Mouse (Mus musculus) kidney, embryonic 15.5 days (tissue): ENCODE data around the gene Gm4969. TPM values are rescaled to one million over a fixed set of nuclear protein-coding genes. Genes with fewer than 3 reads are reported as not detected.

Source experiments
- ATAC-seq: fragments of 200-750 bp; cut with Nextera tagmentation; replicated peaks from 2 replicates; pipeline ENCODE4 v1.8.0; 2017; ENCODE audit warnings: moderate TSS enrichment; ENCODE audit not compliant: low FRiP score
- H3K27ac ChIP-seq: fragments of 300-500 bp; sonication (generic); 2 replicates; pipeline ENCODE4 v1.5.1; 2015; ENCODE audit warnings: mild to moderate bottlenecking, inconsistent platforms
- H3K27me3 ChIP-seq: fragments of 300-500 bp; sonication (generic); 2 replicates; pipeline ENCODE4 v1.6.1; 2015; ENCODE audit warnings: inconsistent platforms
- H3K36me3 ChIP-seq: fragments of 300-500 bp; sonication (generic); 2 replicates; pipeline ENCODE4 v1.6.1; 2015; ENCODE audit warnings: inconsistent platforms
- H3K4me1 ChIP-seq: fragments of 300-500 bp; sonication (generic); 2 replicates; pipeline ENCODE4 v1.6.1; 2015; ENCODE audit warnings: inconsistent platforms
- H3K4me2 ChIP-seq: fragments of 300-500 bp; sonication (generic); 2 replicates; pipeline ENCODE4 v1.6.1; 2015; ENCODE audit warnings: moderate library complexity, mild to moderate bottlenecking, inconsistent platforms
- H3K4me3 ChIP-seq: fragments of 300-500 bp; sonication (generic); replicated peaks from 2 replicates; pipeline ENCODE4 v1.5.1; 2015; ENCODE audit warnings: mild to moderate bottlenecking, inconsistent platforms
- H3K9ac ChIP-seq: fragments of 300-500 bp; sonication (generic); 2 replicates; pipeline ENCODE4 v1.6.1; 2015; ENCODE audit warnings: mild to moderate bottlenecking, inconsistent platforms
- H3K9me3 ChIP-seq: fragments of 300-500 bp; sonication (generic); replicated peaks from 2 replicates; pipeline ENCODE4 v1.6.1; 2016; ENCODE audit warnings: inconsistent platforms
- WGBS: fragments of 180-500 bp; shearing (Covaris S2); methylation state at CpG from one replicate; pipeline ENCODE4 v1.1.7; 2015; ENCODE audit warnings: mixed read lengths; 5-methylcytosine and 5-hydroxymethylcytosine counted together
- polyA plus RNA-seq: library from polyadenylated mRNA; unstranded; fragments of >200 nt; fragmentation: Nextera tagmentation; extraction: Ambion mirVana; gene quantifications from 2 replicates; pipeline ENCODE4 v1.2.1, GENCODE M21; 2015

The Gm4969 gene
- polyA plus RNA-seq, 1 experiment from 2014 or later = 3.4 TPM

DNA sequence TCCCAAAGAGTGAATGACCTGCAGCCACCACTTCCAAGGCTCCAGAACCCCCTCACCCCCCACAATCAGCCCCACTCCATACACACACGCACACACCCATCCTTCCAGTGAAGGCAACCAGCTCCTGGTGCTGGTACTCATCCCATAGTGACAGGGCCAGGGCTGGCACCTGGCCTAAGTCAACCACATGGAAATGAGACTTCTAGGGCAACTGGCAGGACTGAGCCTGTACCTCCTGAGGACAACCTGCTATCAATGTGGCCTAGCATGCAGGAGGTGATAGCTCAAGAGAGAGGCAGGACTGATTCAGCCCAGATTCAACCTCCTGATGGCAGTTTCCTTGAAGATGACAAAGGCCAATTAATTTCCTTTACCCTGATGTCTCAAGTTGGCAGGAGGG, 17.9 kb downstream of the Gm4969 start:
- Histone ChIP-seq H3K27ac (no peak overlapping the region), H3K27me3 (no peaks in the 10 kb centered on the region)
- 64% methylated on average over 1 of the region's 1 CpGs for WGBS

DNA sequence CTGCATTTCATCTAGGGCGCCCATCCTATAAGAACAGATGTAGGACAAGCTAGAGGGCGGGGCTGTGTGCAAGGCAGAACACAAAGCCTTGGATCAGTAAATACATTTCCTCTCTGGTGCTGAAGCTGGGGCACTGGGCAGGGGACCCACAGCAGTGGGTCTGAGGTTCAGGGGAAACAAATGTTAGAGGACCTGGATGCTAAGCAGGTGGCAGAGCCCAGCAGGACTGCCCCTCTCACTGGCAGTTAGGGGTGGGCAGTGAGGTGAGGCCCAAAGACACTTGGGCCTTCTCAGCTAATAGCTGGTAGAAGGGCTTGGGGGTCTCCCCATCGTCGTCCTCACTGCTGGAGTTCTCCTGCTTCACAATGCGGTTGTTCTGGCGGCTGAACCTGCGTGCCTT, 19.4 kb downstream of the Gm4969 start:
- WGBS = 73% methylated on average over 7 of the region's 7 CpGs
- H3K9ac ChIP-seq = no peak overlapping the region

More for the DNA sequence above, 17.9 kb downstream of the Gm4969 start:
- no peaks in the 10 kb centered on the region for H3K9me3 ChIP-seq
- no peak overlapping the region for H3K4me3 ChIP-seq
- peaks cover 27% of the 10 kb centered on the region for H3K36me3 ChIP-seq
- H3K4me2 ChIP-seq = no peak overlapping the region
- no peak overlapping the region for H3K9ac ChIP-seq
- peaks cover 25% of the 10 kb centered on the region for H3K4me1 ChIP-seq
- no peak for ATAC-seq

GRCm38 (mm10) chr7:19097863-19098262, 20.3 kb downstream of the Gm4969 start:
- Histone ChIP-seq H3K27me3 (no peaks in the 10 kb centered on the region), H3K36me3 (peaks cover 24% of the 10 kb centered on the region), H3K4me2 (no peak overlapping the region), H3K27ac (no peak overlapping the region), H3K4me1 (peaks cover 33% of the 10 kb centered on the region), H3K4me3 (no peak overlapping the region), H3K9me3 (no peaks in the 10 kb centered on the region), H3K9ac (no peak overlapping the region)
- ATAC-seq = no peak

More for the DNA sequence above, 19.4 kb downstream of the Gm4969 start:
- peaks cover 25% of the 10 kb centered on the region for H3K4me1 ChIP-seq
- no peak overlapping the region for H3K4me2 ChIP-seq
- no peak for ATAC-seq
- H3K36me3 ChIP-seq = peaks cover 27% of the 10 kb centered on the region
- no peak overlapping the region for H3K27ac ChIP-seq
- no peak overlapping the region for H3K4me3 ChIP-seq
- H3K27me3 ChIP-seq = no peaks in the 10 kb centered on the region
- H3K9me3 ChIP-seq = no peaks in the 10 kb centered on the region

GRCm38 (mm10) chr7:19097217-19097616, 21.0 kb downstream of the Gm4969 start:
- H3K4me2 ChIP-seq = no peak overlapping the region
- 70% methylated on average over 2 of the region's 2 CpGs for WGBS
- no peak overlapping the region for H3K4me3 ChIP-seq
- H3K4me1 ChIP-seq = peaks cover 40% of the 10 kb centered on the region
- no peaks in the 10 kb centered on the region for H3K27me3 ChIP-seq
- no peak overlapping the region for H3K9ac ChIP-seq
- no peak overlapping the region for H3K27ac ChIP-seq
- peaks cover 21% of the 10 kb centered on the region for H3K36me3 ChIP-seq
- ATAC-seq = no peak
- H3K9me3 ChIP-seq = no peaks in the 10 kb centered on the region

GRCm38 (mm10) chr7:19096421-19096976, 21.7 kb downstream of the Gm4969 start:
- peak overlapping the region; percentile 93 for H3K9ac ChIP-seq
- no peaks in the 10 kb centered on the region for H3K9me3 ChIP-seq
- 0 out of 2 replicates have a peak, but pooled peaks cover 5% of the 10 kb centered on the region for H3K27me3 ChIP-seq
- peak overlapping the region; percentile 99 for H3K27ac ChIP-seq
- H3K4me2 ChIP-seq = peak overlapping the region; percentile 95
- ATAC-seq = no peak
- H3K4me1 ChIP-seq = peaks cover 47% of the 10 kb centered on the region
- 50% methylated on average over 5 of the region's 5 CpGs for WGBS
- H3K4me3 ChIP-seq = peak overlapping the region; percentile 85
- H3K36me3 ChIP-seq = peaks cover 26% of the 10 kb centered on the region

GRCm38 (mm10) chr7:19095751-19096110, 22.4 kb downstream of the Gm4969 start:
- 0 out of 2 replicates have a peak, but pooled peaks cover 8% of the 10 kb centered on the region for H3K27me3 ChIP-seq
- under 1% methylated on average over 19 of the region's 19 CpGs for WGBS
- H3K4me1 ChIP-seq = peaks cover 50% of the 10 kb centered on the region
- peak overlapping the region; percentile 95 for H3K4me2 ChIP-seq
- peaks cover 28% of the 10 kb centered on the region for H3K36me3 ChIP-seq
- no peaks in the 10 kb centered on the region for H3K9me3 ChIP-seq
- ATAC-seq = peak; percentile 19
- H3K27ac ChIP-seq = peak overlapping the region; percentile 99
- H3K4me3 ChIP-seq = peak overlapping the region; percentile 85
- H3K9ac ChIP-seq = peak overlapping the region; percentile 93

- H3K9me3 ChIP-seq = no peaks in the 10 kb centered on the region
- under 1% methylated on average over 83 of the region's 87 CpGs for WGBS
- H3K9ac ChIP-seq = peak overlapping the region; percentile 93
- H3K27me3 ChIP-seq = 0 out of 2 replicates have a peak, but pooled peaks cover 8% of the 10 kb centered on the region
- H3K4me2 ChIP-seq = peak overlapping the region; percentile 95
- 0 out of 2 replicates have a peak, but pooled peaks have one; percentile 0 for ATAC-seq
- H3K27ac ChIP-seq = peak overlapping the region; percentile 99
- peaks cover 50% of the 10 kb centered on the region for H3K4me1 ChIP-seq
- H3K36me3 ChIP-seq = peaks cover 33% of the 10 kb centered on the region
- H3K4me3 ChIP-seq = peak overlapping the region; percentile 85
Measured at GRCm38 (mm10) chr7:19094826-19095750, 23.1 kb downstream of the Gm4969 start.

DNA sequence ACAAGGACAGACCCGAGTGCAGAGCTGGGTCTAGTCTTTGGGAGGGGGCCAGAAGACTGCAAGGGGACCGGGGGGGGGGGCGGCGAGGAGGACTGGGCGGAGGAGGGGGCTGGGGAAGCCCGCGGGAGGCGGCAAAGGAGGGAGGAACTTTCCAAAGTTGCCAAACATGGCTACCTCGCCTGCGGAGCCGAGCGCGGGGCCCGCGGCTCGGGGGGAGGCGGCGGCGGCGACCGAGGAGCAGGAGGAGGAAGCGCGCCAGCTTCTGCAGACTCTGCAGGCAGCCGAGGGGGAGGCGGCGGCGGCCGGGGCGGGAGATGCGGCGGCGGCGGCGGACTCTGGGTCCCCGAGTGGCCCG, 23.7 kb downstream of the Gm4969 start, which contains the start of gene Six5:
Six5 (plus strand) TSS at position 124 of the 355 bp plus-strand sequence.
- Histone ChIP-seq H3K9me3 (no peaks in the 10 kb centered on the region), H3K9ac (peak within 1 kb of the TSS; percentile 93), H3K4me1 (peaks cover 50% of the 10 kb centered on the region), H3K27me3 (0 out of 2 replicates have a peak, but pooled peaks cover 8% of the 10 kb centered on the region), H3K36me3 (peaks cover 40% of the 10 kb centered on the region), H3K4me3 (peak within 1 kb of the TSS; percentile 85), H3K27ac (peak within 1 kb of the TSS; percentile 99), H3K4me2 (peak within 1 kb of the TSS; percentile 95)
- ATAC-seq = no peak
- 2% methylated on average over 19 of the region's 36 CpGs for WGBS

- peak; percentile 86 for ATAC-seq
- Histone ChIP-seq H3K4me2 (peak overlapping the region; percentile 95), H3K9me3 (no peaks in the 10 kb centered on the region), H3K27me3 (0 out of 2 replicates have a peak, but pooled peaks cover 8% of the 10 kb centered on the region), H3K4me1 (peaks cover 51% of the 10 kb centered on the region), H3K36me3 (peaks cover 41% of the 10 kb centered on the region), H3K4me3 (peak overlapping the region; percentile 85), H3K27ac (peak overlapping the region; percentile 99), H3K9ac (peak overlapping the region; percentile 93)
- under 1% methylated on average over 45 of the region's 45 CpGs for WGBS
Measured at GRCm38 (mm10) chr7:19093537-19094385, 24.4 kb downstream of the Gm4969 start.

DNA sequence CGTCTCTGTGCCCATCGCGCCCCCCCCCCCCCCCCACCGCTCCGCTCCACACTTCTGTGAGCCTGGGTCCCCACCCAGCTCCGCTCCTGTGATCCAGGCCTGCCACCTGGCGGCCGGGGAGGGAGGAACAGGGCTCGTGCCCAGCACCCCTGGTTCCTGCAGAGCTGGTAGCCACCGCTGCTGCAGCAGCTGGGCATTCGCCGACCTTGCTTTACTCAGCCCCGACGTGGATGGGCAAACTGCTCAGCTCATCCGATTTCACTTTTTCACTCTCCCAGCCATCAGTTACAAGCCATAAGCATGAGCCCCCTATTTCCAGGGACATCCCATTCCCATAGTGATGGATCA, 25.0 kb downstream of the Gm4969 start:
- H3K27ac ChIP-seq = peak overlapping the region; percentile 99
- H3K36me3 ChIP-seq = peaks cover 44% of the 10 kb centered on the region
- H3K4me3 ChIP-seq = peak overlapping the region; percentile 85
- WGBS = under 1% methylated on average over 13 of the region's 15 CpGs
- H3K27me3 ChIP-seq = 0 out of 2 replicates have a peak, but pooled peaks cover 8% of the 10 kb centered on the region
- peak; percentile 50 for ATAC-seq
- peak overlapping the region; percentile 49; the same call in 1 of the 2 replicates for H3K9ac ChIP-seq
- peaks cover 54% of the 10 kb centered on the region for H3K4me1 ChIP-seq
- H3K4me2 ChIP-seq = peak overlapping the region; percentile 95
- no peaks in the 10 kb centered on the region for H3K9me3 ChIP-seq

GRCm38 (mm10) chr7:19092381-19093173, 25.6 kb downstream of the Gm4969 start:
- Histone ChIP-seq H3K27ac (peak overlapping the region; percentile 99), H3K36me3 (peaks cover 46% of the 10 kb centered on the region), H3K9ac (peak overlapping the region; percentile 49), H3K27me3 (0 out of 2 replicates have a peak, but pooled peaks cover 8% of the 10 kb centered on the region), H3K9me3 (no peaks in the 10 kb centered on the region), H3K4me3 (peak overlapping the region; percentile 85), H3K4me2 (peak overlapping the region; percentile 95), H3K4me1 (peaks cover 51% of the 10 kb centered on the region)
- peak; percentile 54 for ATAC-seq
- WGBS = 6% methylated on average over 38 of the region's 38 CpGs
